Mouse (Mus musculus) liver, embryonic 14.5 days (tissue): ENCODE data around the gene Gm17428. TPM values are rescaled to one million over a fixed set of nuclear protein-coding genes. Genes with fewer than 3 reads are reported as not detected.

ENCODE experiments used
- ATAC-seq: fragments of 200-750 bp; cut with Nextera tagmentation; 2 replicates; pipeline ENCODE4 v1.8.0; 2017; ENCODE audit warnings: moderate number of reproducible peaks, mild to moderate bottlenecking, moderate library complexity; ENCODE audit not compliant: insufficient read depth
- DNase-seq, 3 experiments: peaks; one replicate each; pipeline ENCODE4 v3.0.0-alpha.2; 2012 to 2013; ENCODE audit warnings: low read depth in 3 of 3, low spot score in 3 of 3
- H3K27ac ChIP-seq: fragments of 300-500 bp; sonication (generic); 2 replicates; pipeline ENCODE4 v1.5.1; 2014; ENCODE audit warnings: moderate library complexity, mild to moderate bottlenecking, control low read depth, inconsistent platforms
- H3K27me3 ChIP-seq: fragments of 300-500 bp; sonication (generic); 2 replicates; pipeline ENCODE4 v1.6.1; 2014; ENCODE audit warnings: mild to moderate bottlenecking, low read length, moderate library complexity; ENCODE audit not compliant: control insufficient read depth, insufficient read depth
- H3K36me3 ChIP-seq: fragments of 300-500 bp; sonication (generic); replicated peaks from 2 replicates; pipeline ENCODE4 v1.6.1; 2014; ENCODE audit warnings: low read depth; ENCODE audit not compliant: control insufficient read depth, insufficient read depth
- H3K4me1 ChIP-seq, 2 experiments: fragments of 200-500 bp in 1 of 2; fragments of 300-500 bp in 1 of 2; sonication (generic) in 1 of 2; replicated peaks; 2 replicates each; pipeline ENCODE4 v1.6.1; 2012 to 2014; ENCODE audit warnings: antibody characterized with exemption in 1 of 2, inconsistent platforms in 1 of 2, low read length in 1 of 2; ENCODE audit not compliant: control insufficient read depth in 2 of 2, insufficient read depth in 2 of 2
- H3K4me2 ChIP-seq: fragments of 300-500 bp; sonication (generic); 2 replicates; pipeline ENCODE4 v1.6.1; 2014; ENCODE audit warnings: low read depth, mild to moderate bottlenecking, control low read depth, moderate library complexity
- H3K4me3 ChIP-seq, 2 experiments: fragments of 200-500 bp in 1 of 2; fragments of 300-500 bp in 1 of 2; sonication (generic) in 1 of 2; 2 replicates each; pipeline ENCODE4 v1.5.1; 2012 to 2014; ENCODE audit warnings: low read depth in 2 of 2, low read length in 2 of 2, mild to moderate bottlenecking in 2 of 2, control low read depth in 1 of 2, inconsistent platforms in 1 of 2, moderate library complexity in 1 of 2; ENCODE audit not compliant: insufficient read depth in 1 of 2
- H3K9ac ChIP-seq: fragments of 300-500 bp; sonication (generic); replicated peaks from 2 replicates; pipeline ENCODE4 v1.6.1; 2014; ENCODE audit warnings: mild to moderate bottlenecking, control low read depth, moderate library complexity
- H3K9me3 ChIP-seq: fragments of 300-500 bp; sonication (generic); 2 replicates; pipeline ENCODE4 v1.6.1; 2016; ENCODE audit warnings: low read length, mixed read lengths; ENCODE audit not compliant: control insufficient read depth
- CTCF ChIP-seq: IDR thresholded peaks from 2 replicates; pipeline ENCODE4 v1.5.1; 2016; ENCODE audit warnings: antibody characterized with exemption, low read depth, control low read depth
- EP300 ChIP-seq: IDR thresholded peaks from 2 replicates; pipeline ENCODE4 v1.6.1; 2016; ENCODE audit warnings: antibody characterized with exemption, low read depth
- WGBS: fragments of 180-500 bp; shearing (Covaris S2); extraction: QIAGEN DNeasy Blood & Tissue Kit; methylation state at CpG from one replicate; pipeline ENCODE4 v1.1.7; 2014; ENCODE audit not compliant: insufficient replicate concordance; 5-methylcytosine and 5-hydroxymethylcytosine counted together
- polyA plus RNA-seq, 2 experiments: library from polyadenylated mRNA; depleted of rRNA in 1 of 2; stranded (reverse) in 1 of 2; unstranded in 1 of 2; fragments of >200 nt; fragmentation: Nextera tagmentation in 1 of 2; extraction: Ambion mirVana in 1 of 2; gene quantifications; 2 replicates each; pipeline versions ENCODE4 v1.2.1 to v1.2.3; 2012 to 2014

Gm17428 gene
- polyA plus RNA-seq, 2 experiments: not detected

- H3K9ac ChIP-seq: no peak overlapping the region
- H3K9me3 ChIP-seq: no peaks in the 10 kb centered on the region
- no peak for TF ChIP-seq CTCF
- no peak for TF ChIP-seq EP300
- no peak for ATAC-seq
- H3K4me2 ChIP-seq: no peak overlapping the region
- H3K36me3 ChIP-seq: no peaks in the 10 kb centered on the region
- H3K4me3 ChIP-seq: no peak overlapping the region
- H3K27me3 ChIP-seq: no peaks in the 10 kb centered on the region; the same call in 1 of the 2 replicates
- 45% methylated on average over 18 of the region's 18 CpGs for WGBS
- peaks cover 0 to 14% of the 10 kb centered on the region in 2 experiments; a peak in 2 of 4 replicates for H3K4me1 ChIP-seq
- H3K27ac ChIP-seq: no peak overlapping the region
- DNase-seq: no peak
Observed at GRCm38 (mm10) chr14:55003878-55004855, 27.4 kb downstream of the Gm17428 start.

- no peak overlapping the region for H3K27ac ChIP-seq
- DNase-seq (no peak), ATAC-seq (no peak)
- H3K9ac ChIP-seq: no peak overlapping the region
- H3K4me3 ChIP-seq: no peak overlapping the region
- TF ChIP-seq CTCF (no peak), EP300 (no peak)
- H3K9me3 ChIP-seq: no peaks in the 10 kb centered on the region
- no peak overlapping the region for H3K4me2 ChIP-seq
- no peaks in the 10 kb centered on the region; the same call in 1 of the 2 replicates for H3K27me3 ChIP-seq
- no peaks in the 10 kb centered on the region for H3K36me3 ChIP-seq
- WGBS: 57% methylated on average over 2 of the region's 2 CpGs
- peaks cover 0 to 14% of the 10 kb centered on the region in 2 experiments; a peak in 2 of 4 replicates for H3K4me1 ChIP-seq
Observed at GRCm38 (mm10) chr14:55005506-55005905, 28.8 kb downstream of the Gm17428 start.

GRCm38 (mm10) chr14:55005967-55006366 lies 29.2 kb downstream of the Gm17428 start:
- peaks cover 0 to 14% of the 10 kb centered on the region in 2 experiments; a peak in 2 of 4 replicates for H3K4me1 ChIP-seq
- H3K4me2 ChIP-seq: no peak overlapping the region
- no peak overlapping the region for H3K9ac ChIP-seq
- no peak for TF ChIP-seq EP300
- TF ChIP-seq CTCF: no peak
- H3K27me3 ChIP-seq: no peaks in the 10 kb centered on the region; the same call in 1 of the 2 replicates
- H3K4me3 ChIP-seq: no peak overlapping the region
- WGBS: 66% methylated on average over 8 of the region's 8 CpGs
- no peak for DNase-seq
- ATAC-seq: no peak
- H3K27ac ChIP-seq: no peak overlapping the region
- no peaks in the 10 kb centered on the region for H3K9me3 ChIP-seq
- H3K36me3 ChIP-seq: no peaks in the 10 kb centered on the region

- no peaks in the 10 kb centered on the region; the same call in 1 of the 2 replicates for H3K27me3 ChIP-seq
- DNase-seq (no peak), ATAC-seq (no peak)
- no peaks in the 10 kb centered on the region for H3K36me3 ChIP-seq
- H3K9me3 ChIP-seq: no peaks in the 10 kb centered on the region
- no peak for TF ChIP-seq EP300
- TF ChIP-seq CTCF: no peak
- H3K9ac ChIP-seq: no peak overlapping the region
- no peak overlapping the region for H3K4me3 ChIP-seq
- 38% methylated on average over 3 of the region's 3 CpGs for WGBS
- no peak overlapping the region for H3K4me2 ChIP-seq
- H3K27ac ChIP-seq: no peak overlapping the region
- H3K4me1 ChIP-seq: peaks cover 0 to 14% of the 10 kb centered on the region in 2 experiments; a peak in 2 of 4 replicates
Observed at GRCm38 (mm10) chr14:55006541-55006940, 29.8 kb downstream of the Gm17428 start.
